Mouse (Mus musculus): ENCODE measurements at regions not wholly inside any gene's neighbourhood (a gene's known extent, or its start where the extent isn't known, plus 50 kb on each side); places are given as distances from the start of the nearest gene placed in this dataset.

DNA sequence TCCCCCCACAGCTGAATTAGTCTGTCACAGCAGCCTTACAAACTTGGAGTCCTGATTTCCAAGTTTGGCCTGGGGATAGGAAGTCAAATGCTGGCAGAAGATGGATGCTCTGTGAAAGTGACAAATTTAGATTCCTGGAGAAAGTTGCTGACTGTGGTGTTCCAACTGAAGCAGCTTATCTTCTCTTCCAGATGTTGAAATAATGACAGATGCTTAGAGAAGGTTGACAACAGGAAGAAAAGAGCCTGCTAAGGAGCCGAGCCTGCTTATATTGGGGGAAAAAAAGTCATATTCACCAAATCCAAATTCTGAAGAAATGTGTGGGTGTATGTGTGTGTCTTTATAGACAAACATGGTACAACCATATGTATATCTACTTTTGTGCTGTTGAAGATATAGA, 1380.4 kb upstream of the Cdh8 start:
- ATAC-seq (ENCODE audit: low FRiP score), result no peak
- Histone ChIP-seq H3K27ac (ENCODE audit: low read depth, low read length) (no peak overlapping the region), H3K9ac (ENCODE audit: low read length) (no peak overlapping the region), H3K9me3 (ENCODE audit: control insufficient read depth, low read length) (no peaks in the 10 kb centered on the region), H3K4me1 (ENCODE audit: control insufficient read depth, insufficient read depth, low read length) (no peaks in the 10 kb centered on the region), H3K36me3 (ENCODE audit: control insufficient read depth, insufficient read depth, low read length) (no peaks in the 10 kb centered on the region), H3K4me3 (ENCODE audit: low read depth, low read length) (no peak overlapping the region), H3K27me3 (ENCODE audit: control insufficient read depth, insufficient read depth, low read length) (no peaks in the 10 kb centered on the region), H3K4me2 (no peak overlapping the region)
- no peak for DNase-seq (ENCODE audit: low spot score, missing footprints)
- 74% methylated on average over 1 of the region's 1 CpGs for WGBS

DNA sequence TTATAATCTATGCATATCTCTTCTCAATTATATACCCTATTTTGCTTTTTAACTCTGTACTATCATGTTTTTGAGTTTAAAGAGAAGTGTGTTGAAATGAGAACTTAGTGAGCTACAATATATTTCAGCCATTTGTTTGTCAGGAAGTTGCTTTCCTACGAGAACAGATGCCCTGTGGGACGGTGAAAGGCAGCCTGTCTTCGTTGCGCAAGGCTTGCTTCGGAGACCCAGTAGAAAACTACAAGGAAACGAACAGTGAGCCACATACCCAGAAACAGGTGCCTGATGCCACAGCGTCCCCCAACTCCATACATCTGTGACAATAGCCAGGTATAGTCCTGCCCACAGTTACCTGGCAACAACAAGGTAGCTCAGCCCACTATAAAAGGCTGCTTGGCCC, 1377.7 kb upstream of the Cdh8 start:
- H3K27me3 ChIP-seq (ENCODE audit: control insufficient read depth, insufficient read depth, low read length), result no peaks in the 10 kb centered on the region
- H3K4me3 ChIP-seq (ENCODE audit: low read depth, low read length), result no peak overlapping the region
- H3K27ac ChIP-seq (ENCODE audit: low read depth, low read length), result no peak overlapping the region
- ATAC-seq (ENCODE audit: low FRiP score), result no peak
- H3K36me3 ChIP-seq (ENCODE audit: control insufficient read depth, insufficient read depth, low read length), result no peaks in the 10 kb centered on the region
- no peak for DNase-seq (ENCODE audit: low spot score, missing footprints)
- 92% methylated on average over 7 of the region's 7 CpGs for WGBS
- no peaks in the 10 kb centered on the region for H3K4me1 ChIP-seq (ENCODE audit: control insufficient read depth, insufficient read depth, low read length)
- no peak overlapping the region for H3K4me2 ChIP-seq
- H3K9me3 ChIP-seq (ENCODE audit: control insufficient read depth, low read length), result no peaks in the 10 kb centered on the region
- no peak overlapping the region for H3K9ac ChIP-seq (ENCODE audit: low read length)

DNA sequence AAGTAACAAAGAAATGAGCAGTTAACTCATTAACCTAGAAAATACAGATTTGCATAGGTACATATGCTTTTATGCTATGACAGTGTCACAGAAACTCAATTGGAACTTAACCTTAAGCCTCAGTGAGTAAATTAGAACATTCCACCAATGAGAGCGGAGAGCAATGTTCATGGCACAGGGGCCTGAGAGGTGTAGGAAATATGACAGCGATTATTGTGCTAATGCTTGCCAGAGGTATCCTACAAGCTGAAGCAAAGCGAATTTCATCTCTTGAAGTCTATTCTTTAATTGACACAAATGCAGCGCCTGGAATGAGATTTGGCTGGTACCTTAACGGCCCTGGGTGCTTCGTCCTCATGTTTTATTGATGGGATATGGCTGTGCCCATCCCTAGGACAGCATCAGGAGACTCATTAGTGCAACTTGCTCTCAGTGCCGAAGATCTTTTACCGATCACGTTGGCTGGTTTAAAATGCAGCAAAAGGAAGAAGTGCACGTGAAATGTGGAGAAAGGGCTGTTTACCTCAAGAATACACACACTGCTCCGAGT, 1374.4 kb upstream of the Cdh8 start:
- Histone ChIP-seq H3K27me3 (ENCODE audit: control insufficient read depth, insufficient read depth, low read length) (no peaks in the 10 kb centered on the region), H3K4me2 (no peak overlapping the region), H3K9me3 (ENCODE audit: control insufficient read depth, low read length) (no peaks in the 10 kb centered on the region), H3K27ac (ENCODE audit: low read depth, low read length) (no peak overlapping the region), H3K4me3 (ENCODE audit: low read depth, low read length) (no peak overlapping the region), H3K36me3 (ENCODE audit: control insufficient read depth, insufficient read depth, low read length) (no peaks in the 10 kb centered on the region), H3K9ac (ENCODE audit: low read length) (no peak overlapping the region), H3K4me1 (ENCODE audit: control insufficient read depth, insufficient read depth, low read length) (no peaks in the 10 kb centered on the region)
- WGBS, result 78% methylated on average over 11 of the region's 11 CpGs
- DNase-seq (ENCODE audit: low spot score, missing footprints) (no peak), ATAC-seq (ENCODE audit: low FRiP score) (no peak)

DNA sequence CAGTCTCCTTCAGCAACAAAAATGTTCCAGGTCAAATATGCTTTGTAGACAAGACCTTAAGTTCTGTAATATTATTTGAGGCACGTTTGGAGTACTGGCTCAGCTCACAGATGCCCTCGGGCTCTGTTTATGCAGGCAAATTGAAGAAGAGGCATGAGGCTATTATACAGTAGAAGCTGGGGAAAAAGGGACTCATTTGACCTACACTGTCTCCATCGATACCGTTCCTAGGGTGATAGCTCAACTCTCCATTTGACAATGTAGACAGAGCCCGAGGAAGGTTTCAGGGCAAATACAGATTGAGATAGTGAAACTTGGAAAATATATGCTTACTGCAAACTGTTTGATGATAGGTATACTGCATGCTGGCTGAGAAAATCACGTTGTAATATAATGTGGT, 1371.9 kb upstream of the Cdh8 start:
- Histone ChIP-seq H3K9ac (ENCODE audit: low read length) (no peak overlapping the region), H3K4me2 (no peak overlapping the region), H3K27ac (ENCODE audit: low read depth, low read length) (no peak overlapping the region), H3K36me3 (ENCODE audit: control insufficient read depth, insufficient read depth, low read length) (no peaks in the 10 kb centered on the region), H3K27me3 (ENCODE audit: control insufficient read depth, insufficient read depth, low read length) (no peaks in the 10 kb centered on the region), H3K4me1 (ENCODE audit: control insufficient read depth, insufficient read depth, low read length) (no peaks in the 10 kb centered on the region), H3K9me3 (ENCODE audit: control insufficient read depth, low read length) (no peaks in the 10 kb centered on the region), H3K4me3 (ENCODE audit: low read depth, low read length) (no peak overlapping the region)
- WGBS, result 78% methylated on average over 6 of the region's 6 CpGs
- DNase-seq (ENCODE audit: low spot score, missing footprints), result no peak
- no peak for ATAC-seq (ENCODE audit: low FRiP score)

DNA sequence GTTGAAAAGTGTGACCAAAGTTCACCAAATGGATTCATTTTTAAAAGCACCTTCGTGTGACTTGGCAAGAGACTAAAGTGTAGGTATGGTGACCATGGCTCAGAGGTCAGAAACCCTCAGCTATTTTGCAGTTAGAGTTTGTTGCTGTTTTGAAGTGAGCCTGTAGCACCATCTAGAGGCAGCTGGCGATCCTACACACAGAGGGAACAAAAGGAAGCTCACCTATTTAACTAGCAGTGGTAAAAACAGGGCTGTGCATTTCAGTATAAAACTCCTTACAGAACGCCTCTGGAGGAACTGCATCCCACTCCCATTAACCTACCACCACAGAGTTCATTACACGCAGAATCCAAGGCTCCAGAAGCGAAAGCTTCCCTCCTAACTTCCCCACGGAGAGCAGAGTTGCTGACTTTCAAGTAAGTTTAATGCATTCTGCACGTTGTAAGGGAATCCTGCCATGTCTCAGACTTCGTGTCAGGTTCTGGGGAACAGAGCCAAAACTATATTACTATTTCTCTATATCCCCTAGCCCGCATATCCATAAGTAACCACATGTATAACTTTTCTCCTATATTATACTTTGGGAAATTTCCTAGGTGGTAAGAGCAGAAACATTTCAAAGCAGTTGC, 1356.6 kb upstream of the Cdh8 start:
- H3K9ac ChIP-seq (ENCODE audit: low read length), result peak overlapping the region; percentile 49
- H3K27ac ChIP-seq (ENCODE audit: low read depth, low read length), result no peak overlapping the region
- no peaks in the 10 kb centered on the region for H3K27me3 ChIP-seq (ENCODE audit: control insufficient read depth, insufficient read depth, low read length)
- ATAC-seq (ENCODE audit: low FRiP score) (peak; percentile 82), DNase-seq (ENCODE audit: low spot score, missing footprints) (peak; percentile 95)
- no peaks in the 10 kb centered on the region for H3K9me3 ChIP-seq (ENCODE audit: control insufficient read depth, low read length)
- peak overlapping the region; percentile 23; the same call in 1 of the 2 replicates for H3K4me2 ChIP-seq
- H3K4me3 ChIP-seq (ENCODE audit: low read depth, low read length), result no peak overlapping the region
- WGBS, result 24% methylated on average over 9 of the region's 9 CpGs
- H3K4me1 ChIP-seq (ENCODE audit: control insufficient read depth, insufficient read depth, low read length), result no peaks in the 10 kb centered on the region
- no peaks in the 10 kb centered on the region for H3K36me3 ChIP-seq (ENCODE audit: control insufficient read depth, insufficient read depth, low read length)

DNA sequence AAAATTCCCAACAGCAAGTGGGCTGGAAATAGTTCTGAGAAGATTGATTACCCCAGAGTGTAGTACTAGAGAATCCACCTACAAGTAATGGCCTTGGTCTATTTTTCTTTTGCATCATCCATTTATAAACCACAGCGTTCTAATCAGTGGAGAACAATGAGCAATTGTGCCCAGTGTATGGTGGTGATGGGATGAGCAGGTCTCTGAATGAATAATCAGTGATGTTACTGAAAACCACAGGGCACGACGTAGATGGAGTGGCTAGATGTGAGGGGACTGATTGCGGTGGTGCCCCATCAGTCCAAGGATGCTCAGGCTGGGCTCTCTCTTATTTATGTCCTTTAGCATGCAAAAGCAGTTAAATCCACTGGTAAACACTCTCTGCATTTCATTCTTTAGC, 1353.3 kb upstream of the Cdh8 start:
- DNase-seq (ENCODE audit: low spot score, missing footprints) (no peak), ATAC-seq (ENCODE audit: low FRiP score) (no peak)
- H3K27me3 ChIP-seq (ENCODE audit: control insufficient read depth, insufficient read depth, low read length), result no peaks in the 10 kb centered on the region
- no peaks in the 10 kb centered on the region for H3K36me3 ChIP-seq (ENCODE audit: control insufficient read depth, insufficient read depth, low read length)
- H3K4me1 ChIP-seq (ENCODE audit: control insufficient read depth, insufficient read depth, low read length), result no peaks in the 10 kb centered on the region
- H3K9me3 ChIP-seq (ENCODE audit: control insufficient read depth, low read length), result no peaks in the 10 kb centered on the region
- no peak overlapping the region for H3K9ac ChIP-seq (ENCODE audit: low read length)
- no peak overlapping the region for H3K4me3 ChIP-seq (ENCODE audit: low read depth, low read length)
- no peak overlapping the region for H3K27ac ChIP-seq (ENCODE audit: low read depth, low read length)
- no peak overlapping the region for H3K4me2 ChIP-seq
- 79% methylated on average over 4 of the region's 4 CpGs for WGBS

DNA sequence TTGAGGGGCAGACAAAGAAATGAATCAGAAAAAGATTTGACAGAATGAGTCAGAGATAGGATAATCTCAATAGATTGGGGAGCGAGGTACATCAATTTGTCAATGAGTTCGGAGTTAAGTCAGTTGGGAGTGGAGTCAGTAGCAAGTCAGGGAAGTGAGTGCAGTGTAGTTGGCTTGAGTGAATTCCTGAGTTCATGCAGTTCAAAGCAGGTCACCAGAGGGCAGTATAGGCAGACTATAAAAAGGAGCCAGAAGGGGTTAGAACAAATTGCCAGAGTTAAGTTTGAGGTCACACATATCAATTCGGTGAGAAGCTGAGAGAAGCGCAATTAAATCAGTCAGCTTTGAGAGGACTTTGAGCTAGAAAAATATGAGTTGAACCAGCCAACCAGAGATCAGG, 1317.7 kb upstream of the Cdh8 start:
- Histone ChIP-seq H3K9me3 (ENCODE audit: control insufficient read depth, low read length) (no peaks in the 10 kb centered on the region), H3K27me3 (ENCODE audit: control insufficient read depth, insufficient read depth, low read length) (no peaks in the 10 kb centered on the region), H3K4me2 (no peak overlapping the region), H3K36me3 (ENCODE audit: control insufficient read depth, insufficient read depth, low read length) (no peaks in the 10 kb centered on the region), H3K4me1 (ENCODE audit: control insufficient read depth, insufficient read depth, low read length) (no peaks in the 10 kb centered on the region), H3K27ac (ENCODE audit: low read depth, low read length) (no peak overlapping the region), H3K4me3 (ENCODE audit: low read depth, low read length) (no peak overlapping the region), H3K9ac (ENCODE audit: low read length) (no peak overlapping the region)
- DNase-seq (ENCODE audit: low spot score, missing footprints) (peak; percentile 89), ATAC-seq (ENCODE audit: low FRiP score) (no peak)
- 81% methylated on average over 4 of the region's 4 CpGs for WGBS

DNA sequence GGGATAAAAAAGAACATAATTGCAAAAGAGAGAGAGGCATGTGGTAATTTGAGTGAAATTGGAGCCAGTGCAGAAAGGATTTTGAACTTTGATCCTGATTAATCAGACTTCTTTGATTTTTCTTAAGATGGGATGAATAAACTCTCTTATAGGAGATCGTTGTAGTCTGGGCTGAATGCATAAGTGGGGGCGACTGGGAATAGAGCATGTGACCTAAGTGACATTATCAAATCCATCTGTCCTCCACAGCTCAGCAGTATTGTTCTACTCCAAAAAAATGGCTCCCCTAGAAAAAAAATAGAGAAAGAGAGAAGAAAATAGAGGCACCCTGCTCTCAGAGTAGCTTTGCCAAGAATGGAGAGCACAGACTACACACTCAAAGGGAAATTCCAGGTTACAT, 1286.1 kb upstream of the Cdh8 start:
- no peaks in the 10 kb centered on the region for H3K9me3 ChIP-seq (ENCODE audit: control insufficient read depth, low read length)
- no peak overlapping the region for H3K27ac ChIP-seq (ENCODE audit: low read depth, low read length)
- peak; percentile 64; the same call in 1 of the 2 replicates for ATAC-seq (ENCODE audit: low FRiP score)
- H3K9ac ChIP-seq (ENCODE audit: low read length), result no peak overlapping the region
- H3K4me2 ChIP-seq, result no peak overlapping the region
- DNase-seq (ENCODE audit: low spot score, missing footprints), result no peak
- WGBS, result 61% methylated on average over 2 of the region's 2 CpGs
- no peaks in the 10 kb centered on the region for H3K27me3 ChIP-seq (ENCODE audit: control insufficient read depth, insufficient read depth, low read length)
- H3K36me3 ChIP-seq (ENCODE audit: control insufficient read depth, insufficient read depth, low read length), result no peaks in the 10 kb centered on the region
- no peak overlapping the region for H3K4me3 ChIP-seq (ENCODE audit: low read depth, low read length)
- no peaks in the 10 kb centered on the region for H3K4me1 ChIP-seq (ENCODE audit: control insufficient read depth, insufficient read depth, low read length)

DNA sequence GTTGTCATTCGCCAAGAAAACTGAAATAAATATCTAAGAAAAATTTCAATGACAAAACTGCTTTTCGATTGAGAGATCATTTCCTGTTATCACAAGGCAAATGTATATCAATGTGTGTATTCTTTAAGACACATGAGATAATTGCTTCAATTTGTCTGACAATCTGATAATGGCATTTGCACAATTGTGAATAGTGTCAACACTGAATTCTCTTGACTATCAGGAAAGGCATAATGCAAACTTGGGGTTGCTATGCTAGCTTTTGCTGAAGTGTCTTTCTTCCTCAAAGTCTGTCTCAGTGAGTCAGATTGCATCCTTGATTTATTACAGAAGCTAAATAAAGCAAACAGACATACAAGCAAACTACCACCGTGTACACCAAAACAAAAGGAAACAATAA, 1278.8 kb upstream of the Cdh8 start:
- H3K4me2 ChIP-seq, result no peak overlapping the region
- H3K9me3 ChIP-seq (ENCODE audit: control insufficient read depth, low read length), result no peaks in the 10 kb centered on the region
- no peak overlapping the region for H3K9ac ChIP-seq (ENCODE audit: low read length)
- no peaks in the 10 kb centered on the region for H3K27me3 ChIP-seq (ENCODE audit: control insufficient read depth, insufficient read depth, low read length)
- H3K36me3 ChIP-seq (ENCODE audit: control insufficient read depth, insufficient read depth, low read length), result no peaks in the 10 kb centered on the region
- no peak for ATAC-seq (ENCODE audit: low FRiP score)
- peak; percentile 77 for DNase-seq (ENCODE audit: low spot score, missing footprints)
- no peaks in the 10 kb centered on the region for H3K4me1 ChIP-seq (ENCODE audit: control insufficient read depth, insufficient read depth, low read length)
- H3K27ac ChIP-seq (ENCODE audit: low read depth, low read length), result no peak overlapping the region
- H3K4me3 ChIP-seq (ENCODE audit: low read depth, low read length), result no peak overlapping the region
- WGBS, result 87% methylated on average over 3 of the region's 3 CpGs
